Mouse (Mus musculus) E14TG2a.4 (cell line): ENCODE results near the gene Med19.

Experiments
- CTCF ChIP-seq: conservative IDR thresholded peaks from 2 replicates; pipeline ENCODE4 v1.5.1; 2014; ENCODE audit warnings: low read length
- NANOG ChIP-seq: IDR thresholded peaks from 2 replicates; pipeline ENCODE4 v1.6.1; 2014; ENCODE audit warnings: borderline replicate concordance, low read length, mixed read lengths
- POU5F1 ChIP-seq: IDR thresholded peaks from 2 replicates; pipeline ENCODE4 v1.6.1; 2014; ENCODE audit warnings: low read length, borderline replicate concordance

GRCm38 (mm10) chr2:84660253-84660652 lies 17.9 kb upstream of the Med19 start:
- TF ChIP-seq CTCF (peak; percentile 31), POU5F1 (no peak), NANOG (no peak)
